Mouse (Mus musculus): Measurements from ENCODE around the gene Prkg2.

- TF ChIP-seq CTCF (conservative IDR thresholded peaks at IDR 0.05; ENCODE audit: low read length) (no peak), POU5F1 (IDR thresholded peaks at IDR 0.05; ENCODE audit: borderline replicate concordance, low read length) (no peak), NANOG (IDR thresholded peaks at IDR 0.05; ENCODE audit: borderline replicate concordance, low read length) (no peak)
Measured at GRCm38 (mm10) chr5:99031551-99032149, 5.5 kb downstream of the Prkg2 start.

Measured in E14TG2a.4 (cell line).